Mouse (Mus musculus) heart, adult 11 months (tissue): ENCODE measurements around the gene Dnajb2.
"Not testable (repeated sequence)": the region's sequence is repeated elsewhere in the genome, so short reads cannot be mapped to it uniquely, and the experiment has no call there.

ENCODE experiments used
- DNase-seq: peaks from one replicate; pipeline ENCODE4 v3.0.0; 2022

Dnajb2 gene

DNA sequence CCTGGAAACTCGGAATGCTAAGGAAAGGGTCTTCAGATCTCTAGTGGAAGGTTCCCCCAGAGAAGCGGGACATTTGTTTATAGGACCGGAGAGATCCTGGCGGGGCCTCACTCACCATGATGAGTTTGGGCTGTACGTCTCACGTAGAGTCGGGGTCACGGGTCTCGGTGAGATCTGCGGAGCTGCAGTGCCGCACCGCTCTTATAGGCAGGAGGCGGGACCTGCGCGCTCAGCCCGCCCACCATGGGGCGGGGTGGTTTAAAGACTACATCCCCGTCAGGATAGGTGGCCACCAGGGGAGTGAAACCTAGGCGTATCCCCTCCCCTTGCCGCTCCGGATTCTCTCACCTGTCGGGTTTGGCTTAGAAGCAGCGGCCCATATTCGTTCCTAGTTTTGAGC, 17.1 kb upstream of the Dnajb2 start:
- DNase-seq, result peak; percentile 99

DNA sequence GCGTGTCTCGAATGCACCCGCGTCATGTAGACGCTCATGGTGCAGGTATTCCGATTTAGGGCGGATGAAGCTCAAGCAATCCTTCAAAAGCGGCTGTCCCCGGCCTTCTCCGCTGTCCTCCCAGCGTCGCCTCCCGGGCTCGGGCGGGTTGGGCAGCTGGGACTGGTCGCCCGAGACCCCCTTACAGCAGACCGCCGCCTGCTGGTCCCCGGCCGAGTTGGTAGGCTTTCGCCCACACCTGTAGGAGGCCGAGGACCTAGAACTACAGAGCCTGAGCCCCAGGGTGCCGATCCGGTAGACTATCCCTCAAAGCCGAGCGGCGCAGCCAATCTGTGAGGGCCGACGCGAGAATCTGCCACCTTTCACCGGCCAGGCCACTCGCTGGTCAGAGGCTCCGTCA, 16.7 kb upstream of the Dnajb2 start, which contains the start of gene Tuba4a:
Tuba4a (minus strand) TSS at position 335 of the 400 bp plus-strand sequence.
- DNase-seq, result no peak

DNA sequence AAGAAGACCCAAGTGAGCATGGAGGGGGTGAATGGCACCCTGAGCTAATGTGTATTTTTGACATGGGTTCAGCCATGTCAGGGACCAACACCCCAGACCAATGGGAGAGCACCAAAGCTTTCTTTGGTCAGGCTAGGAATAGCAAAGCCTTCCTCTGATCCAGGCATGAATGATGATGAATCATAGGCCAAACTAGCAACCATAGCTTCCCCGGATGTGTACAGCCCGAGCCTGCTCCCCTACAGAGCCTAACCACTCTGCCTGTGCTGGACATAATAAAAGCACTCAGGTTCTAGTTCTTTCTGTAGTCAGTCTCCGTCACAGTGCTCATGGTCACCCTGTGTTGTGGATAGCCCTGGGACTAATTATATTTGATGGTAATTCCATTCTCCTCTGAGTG, 14.7 kb upstream of the Dnajb2 start:
- DNase-seq, result no peak

DNA sequence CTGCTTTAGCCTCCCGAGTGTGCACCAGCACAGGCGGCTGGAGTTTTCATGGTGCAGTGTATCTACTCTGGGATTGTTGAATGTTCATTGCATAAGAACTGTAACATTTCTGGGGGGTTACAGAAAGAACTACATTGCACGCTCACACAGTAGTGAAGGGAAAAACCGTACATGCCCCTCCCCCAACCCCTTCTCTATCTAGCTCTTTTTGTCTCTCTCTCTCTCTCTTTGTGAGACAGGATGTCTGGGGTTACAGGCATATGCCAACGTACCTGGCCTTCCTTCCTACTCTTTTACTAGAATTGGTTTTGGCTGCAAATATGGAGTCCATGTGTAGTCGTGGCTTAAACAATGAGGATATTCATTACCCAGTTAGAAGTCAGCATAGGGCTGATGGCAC, 13.3 kb upstream of the Dnajb2 start:
- DNase-seq, result no peak

DNA sequence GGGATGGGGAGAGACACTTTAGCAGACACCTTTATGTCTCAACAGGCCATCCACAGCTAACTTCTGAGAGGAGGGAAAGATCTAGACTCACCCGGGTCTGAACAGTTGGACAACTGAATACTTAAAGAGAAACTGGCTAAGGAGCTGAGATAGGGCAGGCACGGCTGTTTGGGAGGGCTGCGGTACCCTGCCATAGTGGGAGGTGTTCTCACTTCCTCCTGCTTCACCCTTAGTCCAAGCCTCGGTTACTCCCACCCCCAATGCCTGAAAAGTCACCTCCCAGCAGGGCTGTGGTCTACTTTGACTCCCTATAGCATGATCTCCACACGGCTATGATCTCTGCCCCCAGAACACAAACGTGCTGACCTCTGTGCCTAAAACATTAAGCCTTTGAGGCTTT, 12.7 kb upstream of the Dnajb2 start:
- DNase-seq, result no peak

DNA sequence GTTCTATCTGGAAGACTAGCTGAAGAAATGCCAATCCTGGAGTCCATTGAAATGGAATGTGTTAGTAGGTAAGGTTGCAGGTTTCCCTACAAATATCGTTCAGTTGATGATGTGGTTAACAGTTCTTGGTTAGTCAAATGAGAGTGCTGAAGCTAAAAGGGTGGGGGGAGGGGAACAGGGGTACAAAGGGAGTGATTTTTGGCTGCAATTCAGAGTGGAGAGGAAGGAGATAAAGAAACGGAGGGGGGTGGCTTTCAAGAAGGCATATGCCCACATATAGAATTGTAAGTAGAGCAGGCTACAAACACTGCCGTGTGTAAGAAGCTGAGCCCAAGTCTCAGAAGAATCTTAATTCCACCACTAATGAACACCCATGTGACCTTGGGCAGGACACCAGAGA, 10.7 kb upstream of the Dnajb2 start:
- DNase-seq, result no peak

DNA sequence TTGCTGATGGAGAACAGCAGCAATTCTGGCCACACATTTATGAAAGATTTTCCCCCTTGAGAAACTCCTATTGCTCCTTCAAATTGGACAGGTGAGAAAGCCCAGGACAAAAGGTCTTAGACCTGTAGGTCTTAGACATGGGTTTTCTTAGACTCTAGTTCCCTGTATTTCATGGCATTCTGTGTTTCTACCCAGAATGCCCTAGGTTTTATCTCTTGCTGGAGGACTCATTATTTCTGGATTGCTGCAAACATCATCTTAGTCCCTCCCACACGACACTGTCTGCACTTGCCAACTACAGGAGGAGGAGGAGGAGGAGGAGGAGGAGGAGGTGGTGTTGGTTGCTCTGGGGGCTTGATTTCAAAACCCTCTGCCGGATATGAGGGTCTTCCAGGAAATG, 10.1 kb upstream of the Dnajb2 start:
- no peak for DNase-seq

DNA sequence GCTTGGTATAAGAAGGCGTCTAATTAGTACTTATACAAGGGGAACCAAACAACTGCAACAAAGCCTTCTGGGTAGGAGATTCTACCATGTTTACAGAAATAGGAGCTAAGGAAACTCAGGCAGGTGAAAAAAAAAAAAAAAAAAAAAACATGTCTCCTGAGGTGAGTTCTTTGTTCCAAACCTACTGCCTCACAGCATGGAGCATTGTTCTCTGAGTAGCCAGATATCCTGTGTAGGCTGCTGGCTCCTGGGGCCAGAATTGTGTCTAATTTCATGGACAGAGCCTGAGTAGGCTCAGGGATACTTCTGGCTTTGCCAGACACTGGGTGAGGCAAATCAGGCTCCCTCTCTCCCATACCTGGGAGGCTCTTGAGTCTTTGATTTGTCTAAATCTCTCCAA, 8.6 kb upstream of the Dnajb2 start:
- no peak for DNase-seq

DNA sequence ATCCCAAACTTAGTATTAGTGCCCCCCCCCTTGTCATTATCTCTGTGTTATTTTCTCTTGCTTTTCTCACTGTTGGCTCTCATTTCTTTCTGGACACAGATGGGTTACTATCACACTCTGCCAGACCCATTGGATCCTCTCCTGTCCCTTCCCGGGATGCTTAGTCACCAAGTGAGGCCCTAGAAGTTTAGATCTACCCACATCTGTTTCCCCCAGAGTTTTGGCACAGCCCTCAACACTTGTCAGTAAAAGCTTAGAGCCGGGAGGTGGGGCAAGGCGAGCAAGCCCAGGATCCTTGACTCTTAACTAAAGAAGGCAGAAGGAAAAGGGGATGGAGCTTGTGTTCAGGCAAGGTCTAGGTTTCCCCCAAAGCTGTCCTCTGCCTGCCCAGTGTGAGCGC, 7.0 kb upstream of the Dnajb2 start:
- no peak for DNase-seq

DNA sequence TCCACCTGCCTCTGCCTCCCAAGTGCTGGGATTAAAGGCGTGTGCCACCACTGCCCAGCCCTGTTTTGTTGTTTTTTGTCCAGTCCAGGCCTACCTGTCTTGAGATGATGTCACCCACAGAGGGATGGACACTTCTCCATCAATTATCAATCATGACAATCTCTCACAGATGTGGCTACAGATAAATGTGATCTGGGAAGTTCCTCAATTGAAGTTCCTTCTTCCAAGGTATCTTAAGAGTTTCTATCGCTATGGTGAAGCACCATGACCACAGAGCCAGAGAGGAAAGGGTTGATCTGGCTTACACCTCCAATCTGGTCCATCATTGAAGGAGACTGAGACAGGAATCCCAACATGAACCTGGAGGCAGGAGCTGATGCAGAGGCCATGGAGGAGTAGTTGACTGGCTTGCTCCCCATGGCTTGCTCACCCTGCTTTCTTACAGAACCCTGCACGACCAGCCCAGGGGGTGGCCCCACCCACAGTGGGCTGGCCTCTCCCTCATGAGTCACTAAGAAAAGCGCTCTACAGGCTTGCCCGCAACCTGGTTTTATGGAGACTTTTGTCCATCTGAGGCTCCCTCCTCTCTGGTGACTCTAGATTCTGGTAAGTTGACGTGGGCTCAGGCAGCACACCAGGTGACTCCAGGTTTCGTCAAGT, 5.7 kb upstream of the Dnajb2 start:
- DNase-seq, result no peak

DNA sequence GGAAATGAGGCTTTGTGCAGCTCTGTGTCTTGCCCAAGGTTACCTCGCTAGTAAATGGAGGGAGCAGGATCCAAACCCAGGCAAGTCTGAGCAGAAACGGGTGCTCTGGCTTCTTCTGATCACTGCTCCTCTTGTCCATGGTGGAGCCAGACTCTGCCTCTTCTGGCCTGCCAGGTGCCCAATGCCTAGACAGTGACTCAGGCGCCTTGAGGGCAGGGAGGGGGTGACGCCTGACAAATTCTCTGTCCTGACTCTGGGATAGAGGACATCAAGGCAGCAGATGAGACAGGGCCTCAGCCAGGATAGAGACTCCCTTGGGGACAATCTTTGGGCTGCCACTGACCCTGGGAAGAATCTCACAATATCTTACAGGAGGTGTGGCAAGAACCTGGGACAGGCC, 5.0 kb upstream of the Dnajb2 start:
- no peak for DNase-seq

DNA sequence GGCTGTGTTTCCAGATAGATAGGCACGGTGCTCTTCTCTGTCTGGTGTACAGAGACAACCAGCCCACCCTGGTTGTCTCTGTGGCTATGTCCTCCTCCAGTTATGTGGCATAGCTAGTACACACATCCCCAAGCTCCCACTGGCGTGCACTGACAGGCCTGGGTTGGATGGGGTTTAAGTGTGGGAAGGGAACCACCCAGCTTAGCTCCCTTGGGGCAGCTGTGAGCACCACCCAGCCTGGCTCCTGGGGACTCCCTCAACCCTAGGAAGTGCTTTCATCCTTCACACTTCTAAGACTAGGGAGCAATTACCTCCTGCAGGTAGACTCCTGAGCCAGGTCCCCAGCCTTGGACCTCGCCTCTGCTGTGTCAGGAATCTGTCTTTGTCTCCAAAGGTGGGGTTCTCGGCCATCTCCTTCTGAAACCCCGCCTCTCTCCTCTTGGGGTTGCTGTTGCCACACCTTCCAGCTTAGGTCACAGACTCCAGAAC, 4.5 kb upstream of the Dnajb2 start, which contains the start of gene A630095N17Rik:
A630095N17Rik (minus strand) TSS at position 439 of the 489 bp plus-strand sequence.
- DNase-seq, result no peak

DNA sequence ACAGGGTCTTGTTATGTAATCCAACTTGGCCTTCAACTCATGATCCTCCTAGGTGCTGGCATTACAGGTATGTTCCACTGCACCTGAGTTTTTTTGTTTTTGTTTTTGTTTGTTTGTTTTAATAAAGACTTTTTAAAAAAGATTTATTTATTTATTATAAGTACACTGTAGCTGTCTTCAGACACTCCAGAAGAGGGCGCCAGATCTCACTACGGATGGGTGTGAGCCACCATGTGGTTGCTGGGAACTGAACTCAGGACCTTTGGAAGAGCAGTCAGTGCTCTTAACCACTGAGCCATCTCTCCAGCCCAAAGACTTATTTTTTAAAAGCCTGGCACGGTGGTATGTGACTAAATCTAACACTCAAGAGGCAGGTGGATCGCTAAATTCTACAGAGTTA, 3.7 kb upstream of the Dnajb2 start:
- not testable (repeated sequence) for DNase-seq

DNA sequence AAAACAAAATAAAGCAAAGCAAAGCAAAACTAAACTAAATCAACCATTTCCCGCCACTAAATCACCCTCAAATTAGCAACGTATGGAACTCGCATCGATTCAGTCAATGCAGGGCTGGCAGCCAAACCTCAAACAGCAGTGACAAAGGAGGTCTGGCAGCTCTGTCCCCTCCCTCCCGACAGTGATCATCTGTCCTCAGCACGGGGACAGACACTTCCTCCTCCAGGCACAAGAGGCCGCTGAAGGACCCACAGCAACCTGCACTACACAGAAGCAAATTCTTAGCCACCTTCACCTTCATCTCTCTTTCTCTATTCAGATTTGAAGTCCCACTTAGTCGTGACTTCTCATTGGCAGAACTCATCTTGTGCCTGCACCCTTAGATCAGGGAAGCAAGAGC, 1.6 kb upstream of the Dnajb2 start:
- peak; percentile 97 for DNase-seq

DNA sequence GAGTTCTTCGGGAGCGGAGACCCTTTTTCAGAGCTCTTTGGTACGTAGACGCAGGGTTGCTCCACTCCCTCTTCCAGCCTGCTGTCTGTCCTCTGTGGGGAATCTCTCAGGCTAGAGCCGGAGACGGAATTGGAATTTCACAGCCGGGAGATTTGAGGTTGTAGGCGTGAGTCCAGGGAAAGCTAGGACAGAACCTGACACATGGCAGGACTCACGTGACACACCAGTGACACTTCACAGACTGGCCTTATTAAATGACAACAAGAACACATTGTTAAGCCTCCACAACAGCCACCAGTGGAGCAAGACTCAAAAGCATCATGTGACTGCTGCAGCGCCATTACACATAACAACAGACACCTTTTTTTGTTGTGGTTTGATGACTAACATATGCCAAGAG, 3.4 kb downstream of the Dnajb2 start:
- DNase-seq, result peak; percentile 96

DNA sequence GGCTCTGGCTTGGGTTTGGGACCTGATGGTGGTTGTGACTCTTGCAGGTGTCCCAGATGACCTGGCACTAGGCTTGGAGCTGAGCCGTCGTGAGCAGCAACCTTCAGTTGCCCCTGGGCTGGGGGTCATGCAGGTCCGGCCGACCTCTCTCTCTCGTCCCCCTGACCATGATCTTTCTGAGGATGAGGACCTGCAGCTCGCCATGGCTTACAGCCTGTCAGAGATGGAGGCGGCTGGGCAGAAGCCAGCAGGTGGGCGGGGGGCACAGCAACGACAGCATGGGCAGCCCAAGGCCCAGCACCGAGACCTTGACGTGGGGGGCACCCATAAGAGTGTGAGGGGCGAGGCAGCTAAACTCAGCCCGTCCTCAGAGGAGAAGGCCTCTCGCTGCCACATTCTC, 7.2 kb downstream of the Dnajb2 start:
- no peak for DNase-seq

DNA sequence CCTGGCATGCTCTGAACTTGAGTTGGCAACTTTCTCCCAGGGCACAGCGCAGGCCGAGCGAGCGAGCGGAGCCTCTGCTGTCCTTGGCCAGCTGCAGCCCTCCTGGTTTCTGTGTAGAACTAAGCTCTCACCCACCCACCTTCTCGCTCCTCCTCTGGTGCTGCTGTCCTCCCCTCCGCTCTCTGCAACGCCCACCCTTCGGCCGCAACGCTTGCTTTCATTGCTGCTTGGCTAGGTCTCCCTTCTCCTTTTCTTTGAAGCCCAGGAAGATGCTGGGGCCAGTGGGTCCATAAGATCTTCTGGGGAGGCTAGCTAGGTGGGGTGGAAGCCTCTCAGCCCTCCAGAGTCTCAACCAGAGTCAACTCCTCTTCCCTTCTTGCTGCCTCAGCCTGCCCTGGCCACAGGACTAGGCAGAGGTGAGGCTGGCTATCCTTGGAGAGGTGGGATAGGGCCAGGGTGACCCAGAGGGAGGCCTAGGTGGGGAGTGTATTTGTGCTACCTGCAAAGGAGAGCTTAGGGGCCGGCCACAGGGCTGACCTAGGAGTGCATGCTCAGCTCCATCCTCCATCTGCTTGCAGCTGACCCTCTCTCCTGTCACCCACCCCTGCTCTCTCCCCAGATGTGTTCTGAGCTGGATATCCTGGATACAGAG, 8.1 kb downstream of the Dnajb2 start:
- peak; percentile 91 for DNase-seq

DNA sequence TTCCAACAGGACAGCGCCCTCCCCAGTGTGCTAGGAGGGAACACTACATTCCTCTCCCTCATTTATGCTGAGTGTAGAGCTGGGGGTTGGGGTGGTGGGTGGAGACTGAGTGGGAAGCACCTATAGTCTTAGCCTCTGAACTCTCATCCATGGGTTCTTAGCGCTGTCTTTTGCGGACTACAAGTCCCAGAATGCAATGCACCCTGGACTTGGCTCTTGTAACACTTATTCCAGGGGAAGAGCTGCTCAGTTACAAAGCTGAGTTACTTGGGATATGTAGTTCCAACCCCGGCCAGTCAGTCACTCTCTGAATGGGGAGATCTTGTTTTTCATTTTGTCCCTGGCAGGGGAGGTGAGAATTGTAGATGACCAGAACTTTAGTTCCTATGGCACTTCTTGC, 8.6 kb downstream of the Dnajb2 start:
- DNase-seq, result peak; percentile 96

DNA sequence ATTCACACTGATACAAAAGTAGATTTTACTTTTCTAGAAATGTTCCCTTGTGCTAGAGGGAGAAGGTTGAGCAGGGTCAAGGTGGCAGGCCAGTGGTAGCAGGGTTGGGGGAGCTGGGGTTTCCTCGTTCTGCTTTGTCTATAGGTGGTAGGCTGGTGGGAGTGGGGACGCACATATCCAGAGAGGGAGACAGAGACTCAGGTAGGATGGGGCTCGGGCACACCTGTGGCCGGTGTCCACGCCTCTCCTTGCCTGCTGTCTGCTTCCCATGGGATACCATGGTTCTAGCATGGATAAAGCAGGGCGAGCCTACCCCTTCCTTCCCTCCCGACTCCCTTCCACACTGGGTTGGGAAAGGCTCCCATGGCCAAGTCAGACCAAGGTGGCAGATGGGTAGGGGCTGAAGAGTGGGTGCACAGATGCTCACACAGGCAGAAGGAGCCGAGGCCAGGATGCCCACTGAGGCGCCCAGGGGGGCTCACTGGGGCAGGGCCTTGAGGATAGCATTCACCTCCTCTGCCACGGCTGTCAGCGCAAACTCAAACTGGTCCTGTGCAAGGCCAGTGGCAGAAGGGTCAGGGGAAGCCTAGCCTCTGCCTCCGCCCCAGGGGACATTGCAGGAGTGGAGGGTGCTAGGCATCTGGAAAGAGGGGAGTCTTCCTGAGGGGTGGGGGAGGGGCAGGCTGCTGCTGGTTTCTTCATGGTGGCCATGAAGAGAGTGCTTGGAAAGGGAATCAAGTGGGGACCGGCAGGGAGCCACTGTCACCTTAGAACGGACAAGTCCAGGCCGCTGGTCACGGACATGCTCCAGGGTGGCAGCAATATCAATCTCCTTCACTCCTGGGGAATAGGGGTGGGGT, 11.1 kb downstream of the Dnajb2 start:
- peak; percentile 92 for DNase-seq

DNA sequence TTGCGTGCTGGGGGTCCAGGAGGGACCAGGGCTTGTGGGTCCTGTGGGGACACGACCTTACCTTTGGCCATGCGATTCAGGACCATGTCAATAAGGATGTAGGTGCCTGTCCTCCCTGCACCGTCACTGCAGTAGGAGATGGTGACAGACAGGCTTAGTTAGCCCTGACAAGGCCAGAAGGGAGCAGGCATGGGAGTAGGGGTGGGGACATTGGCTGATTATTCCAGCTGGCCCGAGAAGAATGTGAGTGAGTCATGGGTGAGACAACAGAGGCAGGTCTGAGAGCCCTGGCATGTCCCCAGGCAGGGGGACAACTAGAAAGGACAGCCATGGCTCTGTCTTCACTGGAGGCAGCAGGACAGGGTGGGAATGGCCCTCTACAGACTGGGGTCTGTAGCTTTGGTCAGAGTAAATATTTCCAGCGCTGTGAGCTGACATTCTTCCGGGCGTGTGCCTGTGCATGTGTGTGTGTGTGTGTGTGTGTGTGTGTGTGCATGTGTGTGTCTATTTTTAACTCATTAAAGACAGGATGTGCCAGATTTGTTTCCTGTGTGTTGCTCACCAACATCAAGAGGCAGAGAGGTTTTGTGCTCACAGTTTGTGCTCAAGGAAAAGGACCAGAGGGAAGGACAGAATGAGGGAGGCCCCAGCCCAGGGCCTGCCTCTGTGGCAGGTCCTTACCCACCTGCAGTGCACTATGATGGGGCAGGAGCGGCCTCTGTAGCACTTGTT, 12.0 kb downstream of the Dnajb2 start:
- peak; percentile 97 for DNase-seq

DNA sequence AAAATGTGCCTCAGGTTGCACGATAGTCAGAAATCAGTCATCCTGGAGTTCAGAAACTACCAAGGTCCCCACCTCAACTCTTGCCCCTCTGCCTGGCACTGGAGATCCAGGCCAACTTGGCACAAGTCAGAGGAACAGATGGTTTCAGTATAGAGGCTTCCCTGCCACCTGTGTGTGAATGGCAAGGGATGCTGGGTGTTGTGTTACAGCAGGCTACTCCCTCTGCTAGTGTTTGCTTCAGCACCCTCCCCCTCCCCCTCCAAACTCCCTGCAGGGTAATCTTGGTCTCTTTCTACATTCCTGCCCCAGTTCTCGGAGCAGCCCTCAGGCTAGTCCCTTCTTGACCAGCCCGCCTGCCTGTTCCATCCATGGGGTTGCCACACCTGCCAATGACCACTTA, 14.3 kb downstream of the Dnajb2 start:
- DNase-seq, result peak; percentile 82

DNA sequence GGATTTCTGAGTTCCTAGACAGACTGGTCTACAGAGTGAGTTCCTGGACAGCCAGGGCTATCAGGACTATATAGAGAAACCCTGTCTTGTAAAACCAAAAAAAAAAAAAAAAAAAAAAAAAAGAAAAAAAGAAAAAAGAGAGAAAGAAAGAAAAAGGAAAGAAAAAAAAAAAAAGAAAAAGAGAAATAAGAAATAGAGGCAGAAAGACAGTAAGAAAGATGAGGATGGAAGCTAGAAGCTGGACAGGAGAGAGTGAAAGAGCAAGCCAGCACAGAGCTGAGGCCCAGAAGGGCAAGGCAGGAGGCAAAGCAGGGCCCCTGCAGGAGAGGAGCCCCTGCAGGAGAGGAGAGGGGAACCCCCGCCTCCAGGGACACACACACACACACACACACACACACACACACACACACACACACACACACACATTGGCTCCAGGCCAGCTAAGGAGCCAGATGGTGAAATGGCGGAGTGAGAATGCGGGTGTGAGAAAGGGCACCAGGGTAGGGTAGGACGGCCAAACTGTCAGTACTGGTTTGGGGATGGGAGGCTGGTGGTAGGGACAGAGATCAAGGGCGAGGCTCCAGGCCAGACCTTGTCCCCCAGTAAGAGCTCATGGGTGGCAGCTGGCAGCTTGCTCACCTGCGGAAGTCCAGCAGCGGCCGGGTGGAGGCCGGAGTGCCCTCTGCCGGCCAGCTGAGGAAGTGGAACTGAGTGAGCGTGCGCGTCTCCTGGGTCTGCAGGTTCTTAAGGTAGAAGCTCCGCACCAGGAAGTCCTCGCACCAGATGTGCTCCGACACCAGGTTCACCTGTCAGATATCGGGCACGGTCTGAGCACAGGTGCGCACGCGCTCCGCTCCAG, 15.1 kb downstream of the Dnajb2 start:
- peak; percentile 97 for DNase-seq
